Mouse (Mus musculus): Measurements from ENCODE around the gene Vipr1. TPM values are rescaled to one million over a fixed set of nuclear protein-coding genes. Genes with fewer than 3 reads are reported as not detected.

Gene Vipr1
- total RNA-seq (2023) = 0.61 to 1.3 TPM (median 1.1 TPM) in 4 replicates

GRCm38 (mm10) chr9:121642401-121643181 lies at the start of gene Vipr1:
Vipr1 (plus strand) TSS chr9:121642716.

GRCm38 (mm10) chr9:121642001-121642400 lies 515 bp upstream of the Vipr1 start, which contains the start of gene Lyzl4:
Lyzl4 (minus strand) TSS chr9:121642096.

DNA sequence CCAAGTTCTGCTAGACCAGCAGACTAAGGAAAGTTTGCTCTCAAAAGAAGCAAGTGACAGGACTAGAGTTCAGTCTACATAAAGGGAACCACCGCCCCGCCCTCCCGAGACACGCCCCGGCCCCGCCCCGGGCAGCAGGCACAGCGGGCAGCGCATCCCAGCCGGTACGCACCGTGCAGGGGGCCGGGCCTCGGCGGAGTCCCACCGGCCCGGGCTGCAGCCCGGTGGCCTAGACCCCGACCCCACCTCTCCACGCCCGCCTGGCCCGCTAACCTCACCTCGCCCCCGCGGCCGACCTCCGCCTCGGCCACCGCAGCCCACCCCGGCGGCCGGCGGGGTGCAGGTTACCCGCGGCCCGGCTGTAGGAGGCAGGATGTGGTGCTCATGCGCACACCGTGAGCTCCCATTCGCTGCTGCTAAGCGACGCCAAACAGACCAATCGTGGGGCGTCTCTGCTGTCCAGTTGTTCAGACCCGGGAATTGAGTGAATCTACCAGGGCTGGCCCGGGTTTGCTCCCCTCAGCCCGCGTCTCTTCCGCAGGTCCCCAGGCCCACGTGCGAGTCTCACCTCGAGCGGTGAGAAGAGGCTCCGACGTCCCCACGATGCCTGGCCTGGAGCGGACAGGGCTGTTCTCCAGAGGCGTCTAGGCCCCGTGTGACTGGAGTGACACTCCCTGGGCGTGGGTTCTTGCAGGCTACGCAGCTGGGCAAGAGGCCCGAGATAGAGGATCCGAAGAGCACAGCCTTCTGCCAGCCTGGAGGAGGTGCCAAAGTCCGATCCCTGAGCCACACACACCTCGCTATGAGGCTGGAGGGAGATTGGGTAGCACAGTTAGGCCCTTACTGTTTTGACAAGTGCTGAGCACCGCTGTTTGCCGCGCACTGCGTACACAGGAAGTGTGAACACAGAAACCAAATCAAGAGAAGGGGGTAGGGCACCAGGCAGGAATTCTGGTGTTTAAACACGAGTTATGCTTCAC lies 62.4 kb downstream of the Vipr1 start, which contains the start of gene Sec22c:
Sec22c (minus strand) TSS at position 845 of the 980 bp plus-strand sequence.

GRCm38 (mm10) chr9:121709898-121710583 lies 67.5 kb downstream of the Vipr1 start, which contains the start of gene Ss18l2:
Ss18l2 (plus strand) TSS chr9:121710329.

DNA sequence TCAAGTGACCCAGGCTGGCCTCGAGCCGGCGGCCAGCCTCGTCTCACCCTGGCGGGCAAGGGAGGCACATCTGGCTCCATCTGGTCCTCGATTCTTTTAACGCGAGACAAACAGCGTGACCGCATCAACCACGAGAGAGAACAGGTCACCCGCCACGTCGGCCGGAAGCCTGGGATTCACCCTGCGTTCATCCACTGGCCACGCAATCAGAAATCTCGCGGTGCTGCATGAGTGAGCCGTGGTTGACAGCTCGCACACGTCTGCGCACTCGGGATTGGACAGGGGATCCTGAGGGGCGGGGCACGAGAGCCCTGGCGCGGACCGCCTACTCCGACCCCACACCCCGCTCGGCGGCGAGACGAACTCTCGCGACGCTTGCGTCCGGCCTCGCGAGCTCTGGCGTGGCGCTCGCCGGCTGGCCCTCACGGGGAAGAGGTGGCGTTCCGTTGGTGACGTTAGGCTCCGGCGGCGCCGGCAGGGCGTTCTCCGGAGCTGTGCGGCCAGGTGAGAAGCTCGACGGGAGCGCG lies 76.3 kb downstream of the Vipr1 start, which contains the start of gene Nktr:
Nktr (plus strand) TSS at position 378 of the 527 bp plus-strand sequence.

Other genes starting within 250 kb of the Vipr1 start
- gene Cck, start 147.0 kb upstream of the Vipr1 start, total RNA-seq (2023) = not detected in 4 replicates
- gene Lyzl4, start 620 bp upstream of the Vipr1 start, total RNA-seq (2023) = not detected in 4 replicates
- 21.2 to 28.7 TPM (median 23.8 TPM) in 4 replicates for gene Sec22c, start 62.8 kb downstream of the Vipr1 start, total RNA-seq (2023)
- gene Ss18l2, start 67.6 kb downstream of the Vipr1 start, total RNA-seq (2023) = 23.8 to 27.7 TPM (median 26.2 TPM) in 4 replicates
- gene Nktr, start 76.5 kb downstream of the Vipr1 start, total RNA-seq (2023) = 272 to 303 TPM (median 296 TPM) in 4 replicates
- 0.09 to 0.53 TPM (median 0.34 TPM) in 4 replicates for gene Zfp651, start 116.6 kb downstream of the Vipr1 start, total RNA-seq (2023)
- not detected in 4 replicates for gene Klhl40, start 134.9 kb downstream of the Vipr1 start, total RNA-seq (2023)
- not detected in 4 replicates for gene Hhatl, start 149.8 kb downstream of the Vipr1 start, total RNA-seq (2023)
- gene Ccdc13, start 196.7 kb downstream of the Vipr1 start, total RNA-seq (2023) = not detected in 4 replicates
- gene Higd1a, start 215.6 kb downstream of the Vipr1 start, total RNA-seq (2023) = 26.6 to 31.7 TPM (median 28.8 TPM) in 4 replicates

All from B cell, adult 62 days (primary cell).